8 mouse cellular contexts compared by ENCODE assay signal in the genomic region with DNA sequence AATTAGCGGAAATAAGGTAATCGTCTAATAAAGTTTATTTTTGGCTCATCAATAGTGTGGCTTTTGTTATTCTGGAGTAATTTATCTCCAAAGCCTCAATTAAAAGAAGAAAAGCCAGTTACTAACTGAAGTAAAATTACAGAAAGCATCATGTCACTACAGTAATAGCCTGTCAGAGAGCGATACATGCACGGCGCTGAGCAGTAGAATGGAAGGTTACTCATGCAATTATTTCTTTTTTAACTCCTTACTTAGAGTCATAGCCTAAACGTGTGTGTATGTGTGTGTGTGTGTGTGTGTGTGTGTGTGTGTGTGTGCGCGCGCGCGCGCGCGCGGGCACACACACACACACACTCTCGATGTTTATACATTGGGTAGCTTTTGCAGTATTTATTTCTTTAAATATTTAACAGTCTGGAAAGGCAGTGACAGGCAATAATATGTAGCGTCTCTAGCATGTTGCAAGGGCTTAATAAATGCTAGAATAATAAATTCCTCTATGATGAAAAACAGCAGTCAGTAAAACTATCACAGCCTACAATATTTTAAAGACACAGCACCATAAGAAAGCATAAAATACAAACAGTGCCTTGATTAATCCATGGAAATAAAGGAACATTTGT. TPM values are rescaled to one million over a fixed set of nuclear protein-coding genes. Genes with fewer than 3 reads are reported as not detected.
DNase-seq lines count a peak whose midpoint lies in the region; ATAC-seq and TF ChIP-seq lines count a peak whose summit lies in the region.

No protein-coding gene starts in this region.

- TF ChIP-seq CTCF in lung, postnatal 0 days (IDR thresholded peaks at IDR 0.05), result no peak
- no peak for TF ChIP-seq CTCF in liver, embryonic 14.5 days (IDR thresholded peaks at IDR 0.05; ENCODE audit: low read depth)

- DNase-seq in cerebellum, adult 8-10 months, result peak; percentile 8
- DNase-seq in cerebellum, adult 9-11 months, result no peak
- DNase-seq in lung, postnatal 0 days (ENCODE audit: low spot score), result peak; percentile 73
- DNase-seq in lung, postnatal 4 days, result no peak
- DNase-seq in liver, embryonic 14.5 days (ENCODE audit: low read depth in 3 of 3, low spot score in 3 of 3), result no peak
- no peak for DNase-seq in adrenal gland, postnatal 36 days
- DNase-seq in embryo, embryonic 11 days, result no peak

- no peak overlapping the region for H3K27ac ChIP-seq in lung, postnatal 0 days (ENCODE audit: low read length)
- no peak overlapping the region for H3K27ac ChIP-seq in liver, embryonic 14.5 days

- H3K4me1 ChIP-seq in lung, postnatal 0 days (ENCODE audit: insufficient read depth, low read depth, low read length), result peaks cover 15% of the 10 kb centered on the region; the same call in 1 of the 2 replicates
- H3K4me1 ChIP-seq in liver, embryonic 14.5 days (replicated peaks; ENCODE audit: control insufficient read depth in 2 of 2, insufficient read depth in 2 of 2, low read length in 1 of 2), result 0 out of 4 replicates have a peak, but pooled peaks cover 0 to 2% of the 10 kb centered on the region in 2 experiments

- H3K36me3 ChIP-seq in lung, postnatal 0 days (ENCODE audit: insufficient read depth, low read length), result no peaks in the 10 kb centered on the region
- H3K36me3 ChIP-seq in liver, embryonic 14.5 days (replicated peaks; ENCODE audit: control insufficient read depth, insufficient read depth, low read depth), result no peaks in the 10 kb centered on the region

- H3K9me3 ChIP-seq in lung, postnatal 0 days (ENCODE audit: low read length), result no peaks in the 10 kb centered on the region
- H3K9me3 ChIP-seq in liver, embryonic 14.5 days (ENCODE audit: control insufficient read depth, low read length), result no peaks in the 10 kb centered on the region

- H3K4me3 ChIP-seq in lung, postnatal 0 days (ENCODE audit: low read depth, low read length), result peak overlapping the region; percentile 91
- 0 out of 4 replicates have a peak overlapping the region, but pooled peaks of 1 of the 2 experiments have one; percentile 8 for H3K4me3 ChIP-seq in liver, embryonic 14.5 days (ENCODE audit: insufficient read depth in 1 of 2, low read depth in 2 of 2, low read length in 2 of 2)

- H3K9ac ChIP-seq in lung, postnatal 0 days (replicated peaks; ENCODE audit: low read depth), result no peak overlapping the region
- H3K9ac ChIP-seq in liver, embryonic 14.5 days (replicated peaks), result no peak overlapping the region

- peak overlapping the region; percentile 81 for H3K4me2 ChIP-seq in lung, postnatal 0 days (replicated peaks; ENCODE audit: low read depth, low read length)
- H3K4me2 ChIP-seq in liver, embryonic 14.5 days (ENCODE audit: low read depth), result peak overlapping the region; percentile 42

- no peaks in the 10 kb centered on the region for H3K27me3 ChIP-seq in lung, postnatal 0 days (replicated peaks; ENCODE audit: insufficient read depth, low read length)
- H3K27me3 ChIP-seq in liver, embryonic 14.5 days (ENCODE audit: control insufficient read depth, insufficient read depth, low read length), result peaks cover 32% of the 10 kb centered on the region

- TF ChIP-seq EP300 in lung, postnatal 0 days (IDR thresholded peaks at IDR 0.05), result 0 out of 2 replicates have a peak, but pooled peaks have one; percentile 15
- no peak for TF ChIP-seq EP300 in liver, embryonic 14.5 days (IDR thresholded peaks at IDR 0.05; ENCODE audit: low read depth)

- 8% methylated on average over 17 of the region's 17 CpGs for WGBS in lung, postnatal 0 days
- WGBS in liver, embryonic 14.5 days (ENCODE audit: insufficient replicate concordance), result 20% methylated on average over 17 of the region's 17 CpGs

- no peak for ATAC-seq in lung, postnatal 0 days
- no peak for ATAC-seq in liver, embryonic 14.5 days (ENCODE audit: insufficient read depth)
- ATAC-seq in megakaryocyte progenitor cell, adult 5-6 weeks (replicated peaks; ENCODE audit: poor library complexity), result no peak

RNA-seq across cellular contexts. Expression of a gene that starts 0.9 kb away (rescaled TPM):
- polyA plus RNA-seq in lung, postnatal 0 days (2015; fragmentation: Nextera tagmentation; extraction: Ambion mirVana), result 9.6 and 11.7 TPM in 2 replicates
- polyA plus RNA-seq in liver, embryonic 14.5 days (2012; rRNA removed), result 0.68 and 0.73 TPM in 2 replicates
- polyA plus RNA-seq in liver, embryonic 14.5 days (2014; fragmentation: Nextera tagmentation; extraction: Ambion mirVana), result 0.70 and 0.94 TPM in 2 replicates
- total RNA-seq in adrenal gland, postnatal 36 days (2021), result 10 to 100 TPM; 28.0 to 28.5 TPM
- total RNA-seq in megakaryocyte progenitor cell, adult 5-6 weeks (2015), result 9.0 and 10.3 TPM in 2 replicates
- 4.7 and 6.6 TPM in 2 replicates for total RNA-seq in megakaryocyte progenitor cell, adult 5-6 weeks (2017)

Comparison
In these comparisons a context has a peak if more than half of its experiments do, and no peak if none do; other contexts are left out.
1. DNase-seq: peak in cerebellum, adult 8-10 months (single experiment) and lung, postnatal 0 days (single experiment); none in cerebellum, adult 9-11 months (single experiment), lung, postnatal 4 days (0 of 2), liver, embryonic 14.5 days (0 of 3), adrenal gland, postnatal 36 days (0 of 2) and embryo, embryonic 11 days (single experiment).